Mouse (Mus musculus) kidney, postnatal 14 days (tissue): ENCODE measurements around the gene Fam69a.
A peak's percentile ranks its signal among the peaks of the same experiment; 100 is the strongest.
"Not testable (repeated sequence)": the region's sequence is repeated elsewhere in the genome, so short reads cannot be mapped to it uniquely, and the experiment has no call there.

Experiments
- DNase-seq: peaks from one replicate; pipeline ENCODE4 v3.0.0; 2022; ENCODE audit warnings: mixed read lengths

Fam69a gene

GRCm38 (mm10) chr5:107986967-107987834 lies at the start of gene Fam69a:
TSS of gene Fam69a (minus strand) at chr5:107987085.
- DNase-seq: peak; percentile 88

GRCm38 (mm10) chr5:108035523-108035922 lies 48.6 kb upstream of the Fam69a start:
- no peak for DNase-seq

- DNase-seq: peak; percentile 55
Observed at GRCm38 (mm10) chr5:108034194-108034593, 47.3 kb upstream of the Fam69a start.

GRCm38 (mm10) chr5:108031267-108031666 lies 44.4 kb upstream of the Fam69a start:
- DNase-seq: no peak

- no peak for DNase-seq
Observed at GRCm38 (mm10) chr5:108029968-108030367, 43.1 kb upstream of the Fam69a start.

GRCm38 (mm10) chr5:108028797-108029536 lies 42.1 kb upstream of the Fam69a start:
- not testable (repeated sequence) for DNase-seq

GRCm38 (mm10) chr5:108028230-108028629 lies 41.3 kb upstream of the Fam69a start:
- DNase-seq: no peak

- no peak for DNase-seq
Observed at GRCm38 (mm10) chr5:108021346-108021745, 34.5 kb upstream of the Fam69a start.

- no peak for DNase-seq
Observed at GRCm38 (mm10) chr5:108019367-108019766, 32.5 kb upstream of the Fam69a start.

- DNase-seq: peak; percentile 27
Observed at GRCm38 (mm10) chr5:108017232-108017631, 30.3 kb upstream of the Fam69a start.

GRCm38 (mm10) chr5:108015422-108015821 lies 28.5 kb upstream of the Fam69a start:
- DNase-seq: peak; percentile 37

GRCm38 (mm10) chr5:108014173-108014572 lies 27.3 kb upstream of the Fam69a start:
- DNase-seq: no peak

- DNase-seq: no peak
Observed at GRCm38 (mm10) chr5:108009721-108010120, 22.8 kb upstream of the Fam69a start.

GRCm38 (mm10) chr5:108005134-108005533 lies 18.2 kb upstream of the Fam69a start:
- DNase-seq: peak; percentile 23

GRCm38 (mm10) chr5:108002734-108003133 lies 15.8 kb upstream of the Fam69a start:
- no peak for DNase-seq

GRCm38 (mm10) chr5:108000776-108001548 lies 14.1 kb upstream of the Fam69a start:
- DNase-seq: peak; percentile 68

- no peak for DNase-seq
Observed at GRCm38 (mm10) chr5:107997717-107998116, 10.8 kb upstream of the Fam69a start.

GRCm38 (mm10) chr5:107995936-107996335 lies 9.1 kb upstream of the Fam69a start:
- DNase-seq: no peak

- peak; percentile 8 for DNase-seq
Observed at GRCm38 (mm10) chr5:107987835-107988251, 958 bp upstream of the Fam69a start.

- peak; percentile 73 for DNase-seq
Observed at GRCm38 (mm10) chr5:107986255-107986966, 474 bp downstream of the Fam69a start.

GRCm38 (mm10) chr5:107983946-107984345 lies 2.9 kb downstream of the Fam69a start:
- peak; percentile 50 for DNase-seq

GRCm38 (mm10) chr5:107982016-107982415 lies 4.9 kb downstream of the Fam69a start:
- DNase-seq: no peak
